Mouse (Mus musculus) ES-Bruce4 (cell line): ENCODE data around the gene Narfl.

Experiments
- CTCF ChIP-seq: IDR thresholded peaks from one replicate; pipeline ENCODE4 v1.8.1; 2011; ENCODE audit warnings: low read depth, low read length
- POLR2A ChIP-seq: IDR thresholded peaks from one replicate; pipeline ENCODE4 v1.8.1; 2011; ENCODE audit warnings: low read length; ENCODE audit not compliant: insufficient read depth

DNA sequence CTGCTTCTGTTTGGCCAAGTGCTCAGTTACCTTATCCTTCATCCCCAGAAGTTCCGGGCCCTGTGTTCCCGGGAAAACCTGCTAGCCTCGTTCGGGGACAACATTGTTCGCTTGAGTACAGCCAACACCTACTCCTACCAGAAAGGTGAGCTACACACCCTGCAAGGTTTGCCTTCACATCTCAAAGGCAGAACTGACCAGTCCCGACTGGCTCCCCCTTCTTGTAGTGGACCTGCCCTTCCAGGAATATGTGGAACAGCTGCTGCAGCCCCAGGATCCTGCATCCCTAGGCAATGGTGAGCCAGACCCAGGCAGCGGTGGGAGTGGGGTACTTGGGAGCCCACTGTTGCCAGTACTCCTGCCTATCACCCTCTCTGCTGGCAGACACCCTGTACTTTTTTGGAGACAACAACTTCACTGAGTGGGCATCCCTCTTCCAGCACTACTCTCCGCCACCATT, 56.0 kb downstream of the Narfl start:
- no peak for TF ChIP-seq CTCF
- no peak for TF ChIP-seq POLR2A
